Mouse (Mus musculus): Measurements from ENCODE around the gene Mlkl. TPM values are rescaled to one million over a fixed set of nuclear protein-coding genes. Genes with fewer than 3 reads are reported as not detected.
A peak's percentile ranks its signal among the peaks of the same experiment; 100 is the strongest.
"Not testable (repeated sequence)": the region's sequence is repeated elsewhere in the genome, so short reads cannot be mapped to it uniquely, and the experiment has no call there.

Gene Mlkl
- polyA plus RNA-seq, 1 experiment from 2014 or later, result 0.45 TPM

DNA sequence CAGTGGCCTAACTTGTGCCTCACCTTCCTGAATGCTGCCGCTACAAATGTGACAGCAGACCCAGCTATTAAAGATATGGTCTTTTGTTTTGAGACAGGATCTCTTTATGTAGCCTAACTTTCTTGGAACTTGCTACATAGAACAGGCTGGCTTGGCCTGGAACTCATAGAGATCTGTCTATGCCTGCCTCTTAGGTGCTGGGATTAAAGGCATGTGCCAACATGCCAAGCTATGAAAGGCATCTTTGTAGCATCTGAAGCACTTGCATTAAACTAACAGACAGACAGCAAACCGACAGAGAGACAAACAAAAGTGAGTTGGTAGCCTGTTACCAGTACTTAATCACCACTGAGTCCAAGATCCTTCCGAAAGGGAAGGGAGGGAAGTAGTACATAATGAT lies 55.9 kb downstream of the Mlkl start:
- Histone ChIP-seq H3K4me2 (no peak overlapping the region), H3K4me1 (ENCODE audit: control insufficient read depth, insufficient read depth, low read length) (no peaks in the 10 kb centered on the region), H3K27me3 (ENCODE audit: control insufficient read depth, insufficient read depth, low read length) (no peaks in the 10 kb centered on the region), H3K9me3 (ENCODE audit: control insufficient read depth, low read length) (no peaks in the 10 kb centered on the region), H3K27ac (ENCODE audit: low read depth, low read length) (no peak overlapping the region), H3K9ac (ENCODE audit: low read length) (no peak overlapping the region), H3K36me3 (ENCODE audit: control insufficient read depth, insufficient read depth, low read length) (peaks cover 44% of the 10 kb centered on the region), H3K4me3 (ENCODE audit: low read depth, low read length) (no peak overlapping the region)
- no peak for ATAC-seq (ENCODE audit: low FRiP score)
- DNase-seq (ENCODE audit: low spot score, missing footprints), result no peak
- WGBS, result 93% methylated on average over 3 of the region's 3 CpGs

- H3K4me3 ChIP-seq (ENCODE audit: low read depth, low read length), result no peak overlapping the region
- no peaks in the 10 kb centered on the region for H3K4me1 ChIP-seq (ENCODE audit: control insufficient read depth, insufficient read depth, low read length)
- H3K9me3 ChIP-seq (ENCODE audit: control insufficient read depth, low read length), result no peaks in the 10 kb centered on the region
- H3K36me3 ChIP-seq (ENCODE audit: control insufficient read depth, insufficient read depth, low read length), result peaks cover 4% of the 10 kb centered on the region; the same call in 1 of the 2 replicates
- 75% methylated on average over 2 of the region's 2 CpGs for WGBS
- ATAC-seq (ENCODE audit: low FRiP score), result no peak
- no peak overlapping the region for H3K4me2 ChIP-seq
- H3K27me3 ChIP-seq (ENCODE audit: control insufficient read depth, insufficient read depth, low read length), result no peaks in the 10 kb centered on the region
- no peak overlapping the region for H3K9ac ChIP-seq (ENCODE audit: low read length)
- no peak for DNase-seq (ENCODE audit: low spot score, missing footprints)
- no peak overlapping the region for H3K27ac ChIP-seq (ENCODE audit: low read depth, low read length)
These were observed 69.7 kb downstream of the Mlkl start for GRCm38 (mm10) chr8:111268277-111268676.

DNA sequence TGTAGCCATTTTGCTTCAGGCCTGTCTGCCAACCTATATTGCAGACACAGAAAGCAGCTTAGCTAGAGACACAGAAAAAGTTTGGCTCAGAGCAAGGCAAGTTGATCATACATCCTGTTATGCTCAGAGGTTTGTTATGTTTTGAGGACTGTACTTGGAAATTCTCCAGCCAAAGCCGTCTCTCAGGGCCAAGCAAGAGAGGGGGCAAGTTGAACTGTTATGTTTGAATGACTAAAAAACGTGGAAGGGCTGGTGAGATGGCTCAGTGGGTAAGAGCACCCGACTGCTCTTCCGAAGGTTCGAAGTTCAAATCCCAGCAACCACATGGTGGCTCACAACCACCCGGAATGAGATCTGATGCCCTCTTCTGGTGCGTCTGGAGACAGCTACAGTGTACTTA lies 71.8 kb downstream of the Mlkl start:
- not testable (repeated sequence) for H3K4me2 ChIP-seq; H3K4me1 ChIP-seq (ENCODE audit: control insufficient read depth, insufficient read depth, low read length); H3K9ac ChIP-seq (ENCODE audit: low read length); H3K4me3 ChIP-seq (ENCODE audit: low read depth, low read length); H3K9me3 ChIP-seq (ENCODE audit: control insufficient read depth, low read length); H3K36me3 ChIP-seq (ENCODE audit: control insufficient read depth, insufficient read depth, low read length); H3K27me3 ChIP-seq (ENCODE audit: control insufficient read depth, insufficient read depth, low read length); ATAC-seq (ENCODE audit: low FRiP score); DNase-seq (ENCODE audit: low spot score, missing footprints); H3K27ac ChIP-seq (ENCODE audit: low read depth, low read length)
- 81% methylated on average over 7 of the region's 7 CpGs for WGBS

DNA sequence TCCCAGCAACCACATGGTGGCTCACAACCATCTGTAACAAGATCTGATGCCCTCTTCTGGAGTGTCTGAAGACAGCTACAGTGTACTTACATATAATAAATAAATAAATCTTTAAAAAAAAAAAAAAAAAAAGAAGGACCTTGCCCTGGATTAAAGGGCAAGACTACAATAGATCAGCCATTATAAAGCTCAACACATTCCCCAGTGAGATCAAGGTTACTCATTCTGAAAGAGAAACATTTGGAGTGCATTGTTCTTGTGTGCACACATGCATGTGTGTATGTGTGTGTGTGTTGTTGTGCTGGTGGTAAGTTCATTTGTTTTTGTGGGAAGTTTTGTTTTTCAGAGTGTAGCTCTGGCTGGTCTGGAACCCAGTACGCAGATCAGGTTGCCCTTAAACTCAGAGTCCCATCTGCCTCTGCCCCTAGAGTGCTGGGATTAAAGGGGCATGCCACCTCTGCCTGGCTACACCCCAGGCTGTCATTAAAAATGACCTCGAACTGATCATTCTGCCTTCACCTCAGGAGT lies 73.2 kb downstream of the Mlkl start:
- DNase-seq (ENCODE audit: low spot score, missing footprints), result peak; percentile 23
- Histone ChIP-seq H3K4me3 (ENCODE audit: low read depth, low read length) (no peak overlapping the region), H3K9me3 (ENCODE audit: control insufficient read depth, low read length) (no peaks in the 10 kb centered on the region), H3K36me3 (ENCODE audit: control insufficient read depth, insufficient read depth, low read length) (no peaks in the 10 kb centered on the region; the same call in 1 of the 2 replicates), H3K27ac (ENCODE audit: low read depth, low read length) (no peak overlapping the region), H3K4me1 (ENCODE audit: control insufficient read depth, insufficient read depth, low read length) (no peaks in the 10 kb centered on the region), H3K27me3 (ENCODE audit: control insufficient read depth, insufficient read depth, low read length) (no peaks in the 10 kb centered on the region), H3K9ac (ENCODE audit: low read length) (no peak overlapping the region), H3K4me2 (no peak overlapping the region)
- WGBS, result 86% methylated on average over 2 of the region's 2 CpGs
- no peak for ATAC-seq (ENCODE audit: low FRiP score)

GRCm38 (mm10) chr8:111261981-111262381 lies 76.0 kb downstream of the Mlkl start:
- no peaks in the 10 kb centered on the region for H3K27me3 ChIP-seq (ENCODE audit: control insufficient read depth, insufficient read depth, low read length)
- ATAC-seq (ENCODE audit: low FRiP score) (no peak), DNase-seq (ENCODE audit: low spot score, missing footprints) (peak; percentile 69)
- H3K36me3 ChIP-seq (ENCODE audit: control insufficient read depth, insufficient read depth, low read length), result no peaks in the 10 kb centered on the region
- no peak overlapping the region for H3K4me3 ChIP-seq (ENCODE audit: low read depth, low read length)
- no peak overlapping the region for H3K9ac ChIP-seq (ENCODE audit: low read length)
- no peak overlapping the region for H3K4me2 ChIP-seq
- H3K4me1 ChIP-seq (ENCODE audit: control insufficient read depth, insufficient read depth, low read length), result peaks cover 6% of the 10 kb centered on the region
- H3K9me3 ChIP-seq (ENCODE audit: control insufficient read depth, low read length), result no peaks in the 10 kb centered on the region
- WGBS, result 92% methylated on average over 4 of the region's 4 CpGs
- H3K27ac ChIP-seq (ENCODE audit: low read depth, low read length), result no peak overlapping the region

Other genes with a start within 250 kb of the Mlkl start
- gene Clec18a, start 245.8 kb downstream of the Mlkl start, polyA plus RNA-seq (2014; fragmentation: Nextera tagmentation; extraction: Ambion mirVana), result 0.41 and 0.77 TPM in 2 replicates
- gene Pdpr, start 243.5 kb downstream of the Mlkl start, polyA plus RNA-seq (2014; fragmentation: Nextera tagmentation; extraction: Ambion mirVana), result 5.0 and 7.1 TPM in 2 replicates
- gene Glg1, start 79.0 kb downstream of the Mlkl start, polyA plus RNA-seq (2014; fragmentation: Nextera tagmentation; extraction: Ambion mirVana), result 76.6 and 82.4 TPM in 2 replicates
- 91.4 and 93.6 TPM in 2 replicates for gene Rfwd3, start 38.0 kb downstream of the Mlkl start, polyA plus RNA-seq (2014; fragmentation: Nextera tagmentation; extraction: Ambion mirVana)
- gene Fa2h, start 55.6 kb upstream of the Mlkl start, polyA plus RNA-seq (2014; fragmentation: Nextera tagmentation; extraction: Ambion mirVana), result not detected in 2 replicates
- gene Wdr59, start 183.9 kb upstream of the Mlkl start, polyA plus RNA-seq (2014; fragmentation: Nextera tagmentation; extraction: Ambion mirVana), result 2.9 TPM in 2 replicates
- gene Znrf1, start 197.9 kb upstream of the Mlkl start, polyA plus RNA-seq (2014; fragmentation: Nextera tagmentation; extraction: Ambion mirVana), result 38.6 and 45.6 TPM in 2 replicates

All from midbrain, embryonic 11.5 days (tissue).